Mouse (Mus musculus) embryo, embryonic 9.5 days (tissue): ENCODE results near the gene Capns1.
A peak's percentile ranks its signal among the peaks of the same experiment; 100 is the strongest.

Source experiments
- DNase-seq: peaks from one replicate; pipeline ENCODE4 v3.0.0-alpha.2; 2017; ENCODE audit errors: extremely low spot score

Capns1 gene

GRCm38 (mm10) chr7:30170283-30170951 is 28.2 kb downstream of the Capns1 start:
- no peak for DNase-seq

GRCm38 (mm10) chr7:30169583-30170282 is 28.9 kb downstream of the Capns1 start, which contains the start of gene Zfp146:
Gene Zfp146, minus strand, starts transcription at chr7:30169750.
- peak; percentile 94 for DNase-seq

- no peak for DNase-seq
Observed at GRCm38 (mm10) chr7:30168914-30169582, 29.6 kb downstream of the Capns1 start.

GRCm38 (mm10) chr7:30164745-30165144 is 33.9 kb downstream of the Capns1 start:
- DNase-seq = no peak

- no peak for DNase-seq
Observed at GRCm38 (mm10) chr7:30163113-30163512, 35.5 kb downstream of the Capns1 start.

- DNase-seq = no peak
Observed at GRCm38 (mm10) chr7:30155507-30155906, 43.1 kb downstream of the Capns1 start.

- DNase-seq = no peak
Observed at GRCm38 (mm10) chr7:30154040-30154439, 44.6 kb downstream of the Capns1 start.

GRCm38 (mm10) chr7:30147011-30147410 is 51.6 kb downstream of the Capns1 start:
- DNase-seq = no peak

- DNase-seq = peak; percentile 91
Observed at GRCm38 (mm10) chr7:30143555-30144209, 54.9 kb downstream of the Capns1 start.

- no peak for DNase-seq
Observed at GRCm38 (mm10) chr7:30143170-30143554, 55.4 kb downstream of the Capns1 start.
